Mouse (Mus musculus): ENCODE measurements at regions not wholly inside any gene's neighbourhood (a gene's known extent, or its start where the extent isn't known, plus 50 kb on each side); places are given as distances from the start of the nearest gene placed in this dataset.

- TF ChIP-seq POLR2A (IDR thresholded peaks at IDR 0.05; ENCODE audit: borderline replicate concordance, extremely low read depth, low read depth, low read length), result no peak
- no peak for TF ChIP-seq CTCF (IDR thresholded peaks at IDR 0.05; ENCODE audit: insufficient read depth, low read length)
Measured at GRCm38 (mm10) chr11:17655840-17656239, 297.8 kb downstream of the Etaa1 start.

All from lung, adult 2 months (tissue).